Mouse (Mus musculus) neural tube, embryonic 14.5 days (tissue): Measurements from ENCODE around the gene Mpped2. TPM values are rescaled to one million over a fixed set of nuclear protein-coding genes. Genes with fewer than 3 reads are reported as not detected.

Experiments used
- ATAC-seq: fragments of 200-750 bp; cut with Nextera tagmentation; 2 replicates; pipeline ENCODE4 v1.8.0; 2017; ENCODE audit warnings: low read depth, mild to moderate bottlenecking, moderate TSS enrichment, moderate library complexity
- H3K27ac ChIP-seq: fragments of 300-500 bp; sonication (generic); 2 replicates; pipeline ENCODE4 v1.5.1; 2014; ENCODE audit warnings: low read depth, mild to moderate bottlenecking, control low read depth, low read length, moderate library complexity, mixed read lengths
- H3K27me3 ChIP-seq: fragments of 300-500 bp; sonication (generic); 2 replicates; pipeline ENCODE4 v1.6.1; 2014; ENCODE audit warnings: low read length; ENCODE audit not compliant: control insufficient read depth, insufficient read depth
- H3K36me3 ChIP-seq: fragments of 300-500 bp; sonication (generic); 2 replicates; pipeline ENCODE4 v1.6.1; 2014; ENCODE audit warnings: low read length, mixed read lengths; ENCODE audit not compliant: control insufficient read depth, insufficient read depth
- H3K4me1 ChIP-seq: fragments of 300-500 bp; sonication (generic); 2 replicates; pipeline ENCODE4 v1.6.1; 2014; ENCODE audit warnings: low read length; ENCODE audit not compliant: control insufficient read depth, insufficient read depth
- H3K4me2 ChIP-seq: fragments of 300-500 bp; sonication (generic); 2 replicates; pipeline ENCODE4 v1.6.1; 2014; ENCODE audit warnings: mild to moderate bottlenecking, low read depth, low read length, control low read depth
- H3K4me3 ChIP-seq: fragments of 300-500 bp; sonication (generic); 2 replicates; pipeline ENCODE4 v1.5.1; 2014; ENCODE audit warnings: low read depth, low read length, control low read depth, mixed read lengths
- H3K9ac ChIP-seq: fragments of 300-500 bp; sonication (generic); replicated peaks from 2 replicates; pipeline ENCODE4 v1.6.1; 2014; ENCODE audit warnings: low read depth, mild to moderate bottlenecking, control low read depth, low read length, mixed read lengths
- H3K9me3 ChIP-seq: fragments of 300-500 bp; sonication (generic); 2 replicates; pipeline ENCODE4 v1.6.1; 2016; ENCODE audit warnings: low read length; ENCODE audit not compliant: control insufficient read depth
- WGBS: fragments of 180-500 bp; shearing (Covaris S2); extraction: QIAGEN DNeasy Blood & Tissue Kit; methylation state at CpG from one replicate; pipeline ENCODE4 v1.1.7; 2014; 5-methylcytosine and 5-hydroxymethylcytosine counted together
- polyA plus RNA-seq: library from polyadenylated mRNA; unstranded; fragments of >200 nt; fragmentation: Nextera tagmentation; extraction: Ambion mirVana; gene quantifications from 2 replicates; pipeline ENCODE4 v1.2.1, GENCODE M21; 2014

Gene Mpped2
- polyA plus RNA-seq, 1 experiment from 2014 or later, result 239 TPM

DNA sequence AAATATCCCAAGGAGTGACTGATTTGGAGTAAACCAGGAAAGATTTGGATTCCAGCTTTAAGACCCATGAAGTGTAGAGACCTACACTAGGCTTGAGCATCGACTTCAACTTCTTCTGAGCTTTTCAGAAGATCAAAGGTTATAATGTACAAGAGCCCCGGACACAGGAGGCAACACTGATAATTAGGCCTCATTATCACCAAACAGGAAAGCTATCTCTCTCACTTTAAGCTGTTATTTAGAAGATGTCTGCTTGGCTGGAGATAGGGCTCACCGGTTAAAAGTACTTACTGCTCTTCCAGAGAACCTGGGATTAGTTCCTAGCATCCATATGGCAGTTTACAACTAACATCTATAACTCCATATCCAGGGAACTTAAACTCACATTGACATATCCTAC is 39.1 kb downstream of the Mpped2 start:
- H3K4me2 ChIP-seq, result no peak overlapping the region
- no peaks in the 10 kb centered on the region for H3K27me3 ChIP-seq
- peaks cover 25% of the 10 kb centered on the region for H3K4me1 ChIP-seq
- no peak overlapping the region for H3K27ac ChIP-seq
- H3K4me3 ChIP-seq, result no peak overlapping the region
- no peaks in the 10 kb centered on the region for H3K36me3 ChIP-seq
- WGBS, result 63% methylated on average over 3 of the region's 3 CpGs
- no peak overlapping the region for H3K9ac ChIP-seq
- no peaks in the 10 kb centered on the region for H3K9me3 ChIP-seq
- no peak for ATAC-seq

DNA sequence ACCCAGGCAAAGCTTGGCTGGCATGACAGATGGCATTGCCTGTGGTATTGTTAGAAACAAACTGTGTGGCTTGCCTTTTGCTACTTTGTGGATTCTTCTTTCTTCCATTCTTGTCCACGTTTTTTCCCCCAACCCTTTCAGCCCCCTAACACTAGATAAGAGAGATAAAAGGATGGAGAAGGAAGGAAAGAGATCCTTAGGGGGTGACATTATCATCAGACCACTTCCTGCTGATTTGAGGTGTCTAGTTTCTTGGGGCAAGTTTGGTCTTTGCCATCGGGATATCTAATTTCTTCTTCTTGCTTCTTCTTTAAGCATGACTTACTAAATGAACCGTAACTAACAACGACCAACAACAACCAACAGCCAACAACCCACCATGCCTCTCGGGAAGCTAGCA is 40.3 kb downstream of the Mpped2 start:
- peaks cover 25% of the 10 kb centered on the region for H3K4me1 ChIP-seq
- H3K4me3 ChIP-seq, result no peak overlapping the region
- no peaks in the 10 kb centered on the region for H3K9me3 ChIP-seq
- H3K4me2 ChIP-seq, result no peak overlapping the region
- H3K27me3 ChIP-seq, result no peaks in the 10 kb centered on the region
- no peaks in the 10 kb centered on the region for H3K36me3 ChIP-seq
- no peak for ATAC-seq
- no peak overlapping the region for H3K9ac ChIP-seq
- WGBS, result 40% methylated on average over 5 of the region's 5 CpGs
- H3K27ac ChIP-seq, result no peak overlapping the region

DNA sequence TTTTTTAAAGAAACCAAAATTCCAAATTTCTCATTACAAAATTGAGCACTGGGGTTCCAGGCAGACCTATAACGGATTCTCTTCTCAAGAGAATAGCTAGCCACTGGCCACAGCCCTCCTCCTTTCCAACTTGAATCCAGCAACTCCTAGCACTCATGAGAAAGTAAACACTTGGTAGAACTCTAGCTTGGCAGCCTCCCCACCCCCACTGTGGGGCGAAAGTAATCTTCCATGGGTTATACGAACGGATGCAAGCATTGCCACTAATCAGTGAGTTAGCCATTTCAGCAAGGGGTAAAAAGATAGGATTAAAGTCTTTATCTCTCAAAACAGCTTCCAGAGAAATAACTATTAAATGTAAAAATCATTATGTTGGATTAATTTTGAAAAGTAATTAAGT is 40.9 kb downstream of the Mpped2 start:
- Histone ChIP-seq H3K27ac (no peak overlapping the region), H3K27me3 (no peaks in the 10 kb centered on the region), H3K4me1 (peaks cover 25% of the 10 kb centered on the region), H3K9ac (no peak overlapping the region), H3K4me2 (no peak overlapping the region), H3K4me3 (no peak overlapping the region), H3K36me3 (no peaks in the 10 kb centered on the region), H3K9me3 (no peaks in the 10 kb centered on the region)
- ATAC-seq, result no peak
- 65% methylated on average over 4 of the region's 4 CpGs for WGBS

DNA sequence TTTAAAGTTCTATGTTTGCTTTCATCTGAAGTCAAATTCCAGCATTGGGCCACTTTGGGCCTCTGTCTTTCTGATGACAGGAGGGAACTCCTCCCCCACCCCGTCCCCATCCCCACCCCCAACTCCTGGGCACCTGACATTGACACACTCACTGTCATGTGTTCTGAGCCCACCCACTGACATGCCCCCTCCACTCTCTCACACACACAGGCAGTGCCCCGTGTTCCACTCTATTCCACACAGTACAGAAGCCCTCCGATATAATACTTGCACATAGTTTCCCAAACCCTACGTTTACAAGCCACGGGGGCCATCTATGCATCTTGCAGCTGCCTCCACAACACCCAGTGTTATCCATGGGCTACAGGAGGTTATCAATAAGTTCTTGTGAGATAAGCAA is 42.1 kb downstream of the Mpped2 start:
- Histone ChIP-seq H3K4me2 (no peak overlapping the region), H3K9ac (no peak overlapping the region), H3K36me3 (no peaks in the 10 kb centered on the region), H3K27me3 (no peaks in the 10 kb centered on the region), H3K4me1 (peaks cover 24% of the 10 kb centered on the region), H3K4me3 (no peak overlapping the region), H3K27ac (no peak overlapping the region), H3K9me3 (no peaks in the 10 kb centered on the region)
- ATAC-seq, result 0 out of 2 replicates have a peak, but pooled peaks have one; percentile 25
- 76% methylated on average over 5 of the region's 5 CpGs for WGBS

DNA sequence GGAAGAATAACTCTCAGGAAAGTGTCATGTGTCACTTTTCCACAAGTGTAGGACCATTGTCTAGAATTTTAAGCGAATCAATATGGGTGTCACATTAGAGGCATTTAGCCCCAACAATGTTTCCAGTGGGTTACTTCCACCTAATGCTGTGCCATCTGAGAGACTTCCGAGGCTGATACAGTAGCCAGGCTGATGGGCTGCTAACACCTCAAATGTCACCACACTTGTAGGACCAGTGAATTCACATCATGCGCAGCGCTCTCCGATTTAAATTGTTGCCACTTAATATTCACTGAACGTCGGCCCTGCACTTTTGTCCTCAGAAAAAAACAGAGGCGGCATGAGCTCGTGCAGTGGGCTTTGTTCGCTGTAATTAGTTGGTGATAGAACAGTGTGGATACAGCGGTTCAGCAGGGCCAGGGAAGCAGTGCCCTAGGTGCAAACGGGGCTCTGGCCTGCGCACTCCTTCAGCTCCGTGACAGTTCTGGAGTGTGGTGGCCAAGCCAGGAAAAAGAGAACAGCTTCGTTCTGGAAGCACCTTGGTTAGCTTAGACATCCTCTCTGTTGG is 42.8 kb downstream of the Mpped2 start:
- Histone ChIP-seq H3K4me3 (no peak overlapping the region), H3K4me2 (no peak overlapping the region), H3K9ac (0 out of 2 replicates have a peak overlapping the region, but pooled peaks have one; percentile 13), H3K27me3 (no peaks in the 10 kb centered on the region), H3K9me3 (no peaks in the 10 kb centered on the region), H3K4me1 (peaks cover 17% of the 10 kb centered on the region), H3K36me3 (no peaks in the 10 kb centered on the region), H3K27ac (peak overlapping the region; percentile 58)
- 35% methylated on average over 15 of the region's 15 CpGs for WGBS
- peak; percentile 41; the same call in 1 of the 2 replicates for ATAC-seq

DNA sequence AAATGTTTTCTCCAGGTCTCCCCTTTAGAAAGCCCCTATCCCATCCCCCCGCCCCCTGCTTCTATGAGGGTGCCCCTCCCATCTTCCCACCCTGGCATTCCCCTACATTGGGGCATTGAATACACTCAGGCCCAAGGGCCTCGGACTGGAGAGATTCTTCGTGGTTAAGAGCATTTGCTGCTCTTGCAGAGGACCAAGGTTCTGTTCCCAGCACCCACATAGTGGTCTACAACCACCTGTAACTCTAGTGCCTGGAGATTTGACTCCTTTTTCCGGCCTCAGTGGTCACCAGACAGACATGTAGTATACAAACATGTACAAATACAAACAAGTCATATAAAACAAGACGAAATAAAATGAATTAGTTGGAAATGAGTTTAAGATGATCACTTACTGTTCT is 45.9 kb downstream of the Mpped2 start:
- ATAC-seq, result no peak
- Histone ChIP-seq H3K4me1 (peaks cover 13% of the 10 kb centered on the region; the same call in 1 of the 2 replicates), H3K27me3 (no peaks in the 10 kb centered on the region), H3K9me3 (no peaks in the 10 kb centered on the region), H3K9ac (no peak overlapping the region), H3K36me3 (no peaks in the 10 kb centered on the region), H3K27ac (no peak overlapping the region), H3K4me2 (no peak overlapping the region), H3K4me3 (no peak overlapping the region)
- 95% methylated on average over 5 of the region's 5 CpGs for WGBS

DNA sequence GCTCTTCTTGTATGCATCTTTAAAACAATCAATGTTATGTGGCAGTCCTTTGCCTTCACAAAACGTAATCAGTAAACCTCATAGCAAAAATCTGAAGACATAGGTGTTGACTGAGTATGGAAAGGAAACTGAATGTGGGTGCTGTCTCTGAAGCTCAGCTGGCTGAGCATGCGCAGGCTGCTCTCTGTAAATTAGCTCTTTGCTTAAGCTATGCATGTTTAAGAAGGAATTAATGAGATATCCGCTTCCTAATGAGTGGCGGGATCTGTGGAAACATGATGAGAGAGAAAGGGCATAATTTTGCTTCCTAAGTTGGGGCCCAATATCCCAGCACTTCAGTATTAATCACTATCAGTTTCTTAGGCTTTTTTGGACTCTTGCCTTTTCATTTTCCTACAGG is 51.0 kb downstream of the Mpped2 start:
- Histone ChIP-seq H3K4me1 (peaks cover 15% of the 10 kb centered on the region; the same call in 1 of the 2 replicates), H3K27me3 (no peaks in the 10 kb centered on the region), H3K9ac (no peak overlapping the region), H3K9me3 (no peaks in the 10 kb centered on the region), H3K36me3 (no peaks in the 10 kb centered on the region), H3K4me3 (no peak overlapping the region), H3K27ac (no peak overlapping the region), H3K4me2 (no peak overlapping the region)
- 59% methylated on average over 4 of the region's 4 CpGs for WGBS
- ATAC-seq, result no peak

DNA sequence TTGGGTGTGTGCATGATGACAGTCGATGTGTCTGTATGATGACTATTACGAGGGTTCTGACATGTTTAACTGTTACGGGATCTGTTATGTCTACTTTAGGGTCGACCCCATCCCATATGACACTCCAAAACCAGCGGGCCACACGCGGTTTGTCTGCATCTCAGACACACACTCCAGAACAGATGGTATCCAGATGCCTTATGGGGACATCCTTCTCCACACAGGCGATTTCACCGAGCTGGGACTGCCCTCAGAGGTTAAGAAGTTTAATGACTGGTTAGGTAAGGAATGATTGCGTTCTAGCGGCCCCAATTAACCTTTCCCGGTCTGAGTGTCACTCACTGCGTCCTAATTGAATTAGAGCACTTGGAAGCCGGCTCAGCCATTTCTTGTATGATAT is 51.5 kb downstream of the Mpped2 start:
- 54% methylated on average over 14 of the region's 14 CpGs for WGBS
- Histone ChIP-seq H3K9me3 (no peaks in the 10 kb centered on the region), H3K27me3 (no peaks in the 10 kb centered on the region), H3K4me2 (no peak overlapping the region), H3K9ac (no peak overlapping the region), H3K27ac (no peak overlapping the region), H3K4me3 (no peak overlapping the region), H3K36me3 (no peaks in the 10 kb centered on the region), H3K4me1 (peaks cover 15% of the 10 kb centered on the region; the same call in 1 of the 2 replicates)
- ATAC-seq, result no peak

DNA sequence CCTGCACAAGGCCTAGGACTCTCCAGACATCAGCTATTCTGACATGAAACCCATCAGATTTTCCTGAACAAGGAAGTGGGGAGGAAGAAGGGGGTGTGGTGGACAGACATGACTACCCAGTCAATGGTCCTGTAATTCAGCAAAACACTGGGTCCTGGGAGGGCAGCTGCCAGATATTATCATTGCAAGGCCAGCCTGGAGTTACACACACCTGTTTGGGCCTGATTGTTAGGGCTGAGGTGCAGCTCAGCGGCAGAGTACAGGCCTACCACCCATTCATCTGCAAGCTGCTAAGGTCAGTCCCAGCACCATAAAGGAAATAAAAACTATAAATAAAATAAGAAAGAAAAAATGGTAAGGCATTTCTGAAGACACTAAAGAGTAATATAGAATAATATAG is 52.3 kb downstream of the Mpped2 start:
- Histone ChIP-seq H3K4me3 (no peak overlapping the region), H3K9ac (no peak overlapping the region), H3K9me3 (no peaks in the 10 kb centered on the region), H3K4me2 (no peak overlapping the region), H3K4me1 (peaks cover 15% of the 10 kb centered on the region; the same call in 1 of the 2 replicates), H3K36me3 (no peaks in the 10 kb centered on the region), H3K27ac (no peak overlapping the region), H3K27me3 (no peaks in the 10 kb centered on the region)
- no peak for ATAC-seq
- 80% methylated on average over 1 of the region's 1 CpGs for WGBS
